Mouse (Mus musculus): Measurements from ENCODE around the gene Tprn.
"Not testable (repeated sequence)": the region's sequence is repeated elsewhere in the genome, so short reads cannot be mapped to it uniquely, and the experiment has no call there.

Gene Tprn

GRCm38 (mm10) chr2:25237522-25237921, 24.9 kb upstream of the Tprn start:
- DNase-seq (ENCODE audit: low spot score in 2 of 2), result no peak

- no peak for DNase-seq (ENCODE audit: low spot score in 2 of 2)
Measured at GRCm38 (mm10) chr2:25238106-25238505, 24.3 kb upstream of the Tprn start.

DNA sequence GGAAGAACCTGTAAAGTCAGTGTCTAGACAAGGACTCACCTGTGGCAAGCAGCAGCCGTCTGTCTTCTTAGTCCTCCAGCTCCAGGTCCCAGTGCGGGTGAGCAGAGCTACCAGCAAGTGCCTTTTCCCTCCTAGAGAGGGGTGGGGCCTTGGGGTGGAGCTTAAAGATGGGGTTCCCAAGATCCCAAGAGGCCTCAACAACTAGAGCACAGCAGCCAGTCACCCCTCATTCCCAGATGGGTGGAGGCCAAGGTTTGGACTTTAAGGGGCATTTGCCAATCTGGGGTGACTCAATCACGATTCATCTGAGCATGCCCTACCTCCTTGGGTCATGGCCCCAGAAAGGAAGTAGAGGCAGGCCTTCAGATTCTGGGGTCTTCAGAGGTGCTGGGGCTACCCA, 22.7 kb upstream of the Tprn start:
- DNase-seq (ENCODE audit: low spot score in 2 of 2), result no peak

GRCm38 (mm10) chr2:25240310-25240709, 22.1 kb upstream of the Tprn start:
- DNase-seq (ENCODE audit: low spot score in 2 of 2), result no peak

DNA sequence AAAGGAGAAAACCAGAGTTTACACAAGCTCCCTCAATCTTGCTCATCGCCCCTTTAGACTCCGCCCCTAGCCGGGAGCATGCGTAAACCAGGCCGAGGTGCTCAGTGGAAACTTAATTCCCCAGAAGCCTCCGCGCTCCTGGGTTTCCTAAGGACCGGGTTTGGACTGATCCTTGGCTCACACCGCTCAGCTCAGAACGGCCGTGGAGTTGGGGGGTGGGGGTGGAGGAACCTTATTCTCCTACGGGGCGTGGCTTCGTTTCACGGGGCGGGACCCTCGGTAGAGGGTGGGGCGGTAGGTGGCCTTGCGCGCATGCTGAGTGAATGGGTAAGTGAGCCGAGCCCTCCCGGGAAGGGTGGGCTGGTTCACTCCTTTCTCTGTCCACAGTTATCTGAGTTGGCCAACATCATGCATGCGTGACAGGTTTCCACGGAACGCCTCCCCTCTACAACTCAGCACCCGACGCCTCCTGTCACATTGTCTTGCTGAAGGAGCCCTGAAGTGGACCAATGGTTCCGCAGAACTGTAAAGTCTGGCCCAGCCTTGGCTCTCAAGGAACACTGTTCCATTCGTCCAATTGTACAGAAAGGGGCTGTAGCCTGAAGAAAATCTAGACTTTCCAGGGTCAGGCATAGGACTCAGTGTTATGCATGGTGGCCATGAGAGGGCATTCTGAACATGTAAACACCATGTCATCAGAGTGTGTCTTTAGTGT, 21.5 kb upstream of the Tprn start:
- DNase-seq (ENCODE audit: low spot score in 2 of 2), result peak; percentile 61 to 73

- DNase-seq (ENCODE audit: low spot score in 2 of 2), result no peak
Measured at GRCm38 (mm10) chr2:25241438-25241775, 21.0 kb upstream of the Tprn start.

DNA sequence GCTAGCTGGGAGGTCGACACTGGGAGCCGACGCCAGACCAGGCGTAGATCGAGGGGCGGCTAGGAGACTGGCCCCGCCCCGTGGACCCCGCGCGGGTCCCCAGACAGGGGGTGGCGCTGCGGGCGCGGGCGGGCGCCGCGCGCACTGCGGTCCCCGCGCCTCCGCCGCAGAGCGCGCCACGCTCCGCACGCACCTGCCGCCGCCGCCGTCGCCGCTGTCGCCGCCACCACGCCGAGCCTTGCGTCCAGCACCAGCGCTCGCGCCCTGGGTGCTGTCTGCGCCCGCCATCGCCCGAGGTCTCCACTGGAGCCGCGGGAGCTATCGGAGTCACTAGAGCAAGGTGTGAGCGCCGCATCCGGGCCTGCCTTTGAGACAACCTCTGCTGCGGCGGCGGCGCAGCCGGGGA, 20.3 kb upstream of the Tprn start, which contains the start of the genes Rnf208 and Cysrt1:
Rnf208 (plus strand) TSS at position 155 of the 406 bp plus-strand sequence.
Cysrt1 (minus strand) TSS at position 352 of the 406 bp plus-strand sequence.
- no peak for DNase-seq (ENCODE audit: low spot score in 2 of 2)

DNA sequence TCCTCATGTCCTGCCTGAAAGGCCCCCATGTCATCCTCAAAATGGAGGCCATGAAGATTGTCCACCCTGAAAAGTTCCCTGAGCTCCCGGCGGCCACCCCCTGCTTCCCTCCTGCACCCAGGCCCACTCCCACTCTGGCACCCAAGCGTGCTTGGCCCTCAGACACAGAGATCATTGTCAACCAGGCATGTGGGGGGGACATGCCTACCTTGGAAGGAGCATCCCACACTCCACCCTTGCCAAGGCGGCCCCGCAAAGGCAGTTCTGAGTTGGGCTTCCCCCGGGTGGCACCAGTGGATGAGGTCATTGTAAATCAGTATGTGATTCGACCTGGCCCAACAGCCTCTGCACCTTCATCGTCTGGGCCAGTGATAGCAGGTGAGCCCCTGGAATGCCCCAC, 19.1 kb upstream of the Tprn start:
- DNase-seq (ENCODE audit: low spot score in 2 of 2), result no peak

DNA sequence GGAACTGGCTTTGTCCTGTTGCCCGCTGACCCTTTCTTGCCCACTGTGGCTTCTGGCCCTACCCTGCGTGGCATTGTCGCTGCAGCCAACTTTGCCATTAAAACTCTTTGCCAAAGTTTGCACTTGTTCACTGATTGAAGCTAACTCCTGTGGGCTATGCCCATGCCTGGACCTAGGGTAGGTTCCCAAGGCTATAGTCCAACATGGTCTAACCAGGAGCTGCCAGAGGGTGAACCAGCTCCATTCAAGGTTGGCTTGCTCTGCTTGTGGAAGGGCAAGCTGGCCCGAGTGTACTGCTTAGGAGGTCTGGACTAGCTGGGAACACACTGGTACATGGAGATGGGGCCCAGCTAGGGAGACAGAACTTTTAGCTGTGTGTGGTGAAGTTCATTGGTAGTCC, 18.3 kb upstream of the Tprn start:
- no peak for DNase-seq (ENCODE audit: low spot score in 2 of 2)

DNA sequence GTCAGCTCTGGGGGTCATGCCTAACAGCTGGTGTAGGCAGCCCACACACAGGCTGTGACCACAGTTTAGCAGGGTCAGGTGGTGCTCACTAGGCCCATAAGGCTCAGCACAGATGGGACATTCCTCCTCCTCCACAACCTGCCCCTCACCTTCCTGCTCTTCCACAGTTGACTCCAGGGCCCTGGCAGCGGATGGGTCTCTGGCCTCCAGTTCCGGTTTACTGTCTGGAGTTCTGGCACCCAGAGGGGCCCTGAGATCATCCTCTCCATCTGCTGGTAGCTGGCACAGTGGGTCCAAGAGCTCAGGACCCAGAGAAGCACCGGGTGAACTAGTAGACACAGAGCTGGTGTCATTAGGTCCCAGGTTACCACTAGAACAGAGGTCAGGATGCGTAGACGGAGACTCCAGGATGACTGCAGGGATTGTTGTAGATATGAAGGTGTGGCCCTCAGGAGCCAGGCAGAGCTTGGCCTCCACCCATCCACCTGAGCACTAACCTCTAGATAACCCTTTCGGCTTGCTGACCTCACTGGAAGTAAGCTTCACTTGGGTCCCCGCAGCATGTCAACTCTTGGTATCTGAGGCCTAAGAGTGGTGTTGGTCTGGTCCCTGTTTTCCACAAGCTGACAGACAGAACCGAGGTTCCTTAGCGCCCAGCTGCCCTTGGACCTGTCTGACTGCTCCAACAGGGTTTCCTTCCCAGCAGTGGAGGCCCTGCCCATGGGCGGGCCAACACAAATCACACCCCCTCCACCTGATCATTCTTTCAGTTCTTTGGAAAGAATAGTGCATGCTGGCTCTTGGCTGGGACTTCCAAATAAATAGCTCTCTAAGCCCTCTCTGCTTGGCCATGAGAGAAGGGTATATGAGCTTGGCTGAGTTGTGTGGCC, 16.0 kb upstream of the Tprn start, which contains the start of gene AL732309.1:
AL732309.1 (minus strand) TSS at position 681 of the 890 bp plus-strand sequence.
- DNase-seq (ENCODE audit: low spot score in 2 of 2), result no peak

DNA sequence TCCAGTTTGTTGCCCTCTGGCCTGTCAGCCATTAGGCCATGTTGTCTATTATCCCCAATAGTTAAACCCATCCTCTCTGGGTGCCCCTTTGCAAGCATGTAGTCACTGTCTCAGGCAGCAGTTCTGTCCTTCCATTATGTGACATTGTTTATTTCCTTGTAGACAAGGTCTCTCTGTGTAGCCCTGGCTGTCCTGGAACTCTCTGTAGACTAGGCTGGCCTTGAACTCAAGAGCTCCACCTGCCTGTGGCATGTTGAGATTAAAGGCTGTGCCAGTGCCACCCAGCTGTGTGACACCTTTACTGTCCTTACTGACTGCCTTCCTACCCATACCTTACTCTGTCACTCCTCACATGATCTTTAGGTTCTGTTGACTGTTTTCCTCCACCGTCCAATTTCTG, 10.1 kb upstream of the Tprn start:
- no peak for DNase-seq (ENCODE audit: low spot score in 2 of 2)

DNA sequence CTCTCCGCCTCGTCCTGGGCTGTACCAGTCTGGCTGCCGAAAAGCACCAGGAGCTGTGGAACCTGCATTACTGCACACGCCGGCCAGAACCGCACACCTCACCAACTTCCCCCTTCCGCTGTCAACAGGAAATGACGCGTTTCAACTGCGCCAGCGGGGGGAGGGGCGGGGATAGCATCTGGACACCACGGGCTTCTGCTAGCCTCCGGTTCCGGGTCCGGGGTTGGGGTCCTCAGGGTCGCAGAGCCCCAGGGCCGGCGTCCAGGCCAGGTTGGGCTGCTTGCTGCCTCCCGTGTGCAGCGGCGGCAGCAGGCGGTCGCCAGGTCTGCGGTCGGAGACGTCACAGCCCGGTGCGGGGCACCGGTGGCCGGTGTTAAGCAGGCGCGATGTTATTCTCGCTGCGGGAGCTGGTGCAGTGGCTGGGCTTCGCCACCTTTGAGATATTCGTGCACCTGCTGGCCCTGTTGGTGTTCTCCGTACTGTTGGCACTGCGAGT, 7.1 kb upstream of the Tprn start, which contains the start of gene Tmem203:
Tmem203 (plus strand) TSS at position 156 of the 496 bp plus-strand sequence.
- DNase-seq (ENCODE audit: low spot score in 2 of 2), result peak; percentile 75 to 77

DNA sequence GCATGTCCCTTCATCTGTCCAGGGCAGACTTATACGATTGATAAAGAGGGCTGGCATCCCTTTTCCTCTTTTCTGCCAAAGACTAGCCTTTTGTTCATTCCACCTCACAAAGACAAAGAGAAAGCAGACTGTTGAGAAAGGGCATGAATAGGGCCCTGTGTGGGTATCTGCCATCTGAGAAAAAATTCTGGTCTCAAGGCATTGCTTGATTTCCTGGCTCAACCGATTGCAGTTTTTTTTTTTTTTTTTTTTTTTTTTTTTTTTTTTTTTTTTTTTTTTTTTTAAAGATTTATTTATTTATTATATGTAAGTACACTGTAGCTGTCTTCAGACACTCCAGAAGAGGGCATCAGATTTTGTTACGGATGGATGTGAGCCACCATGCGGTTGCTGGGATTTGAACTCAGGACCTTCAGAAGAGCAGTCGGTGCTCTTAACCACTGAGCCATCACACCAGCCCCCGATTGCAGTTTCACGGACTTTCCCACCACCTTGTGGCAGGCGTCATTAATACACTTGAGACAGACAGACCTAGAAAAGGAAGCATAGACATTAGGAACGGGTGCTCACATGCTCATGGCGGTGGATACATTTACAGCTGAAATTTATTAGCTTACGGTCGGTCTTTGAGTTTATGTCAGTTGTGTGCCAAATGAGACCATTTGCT, 5.8 kb upstream of the Tprn start:
- not testable (repeated sequence) for DNase-seq (ENCODE audit: low spot score in 2 of 2)

GRCm38 (mm10) chr2:25257250-25257649, 5.2 kb upstream of the Tprn start:
- not testable (repeated sequence) for DNase-seq (ENCODE audit: low spot score in 2 of 2)

- no peak for DNase-seq (ENCODE audit: low spot score in 2 of 2)
Measured at GRCm38 (mm10) chr2:25258887-25259286, 3.5 kb upstream of the Tprn start.

DNA sequence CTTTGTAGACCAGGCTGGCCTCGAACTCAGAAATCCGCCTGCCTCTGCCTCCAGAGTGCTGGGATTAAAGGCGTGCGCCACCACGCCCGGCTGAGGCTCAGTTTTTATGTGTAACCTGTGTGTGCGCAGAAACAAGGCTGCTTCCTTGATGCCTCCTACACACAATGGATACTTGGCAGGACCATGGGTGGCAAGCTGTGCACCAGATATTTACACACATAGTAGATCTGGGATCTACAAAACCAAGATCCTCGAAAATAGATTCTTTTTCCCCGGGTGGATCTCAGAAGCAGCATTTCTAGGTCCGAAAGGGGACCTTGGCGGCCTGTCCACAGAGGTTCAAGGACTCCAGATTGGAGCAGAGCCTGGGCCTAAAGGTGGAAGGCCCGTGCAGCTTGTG, 548 bp upstream of the Tprn start:
- peak in 1 of 2 experiments; percentile 42 for DNase-seq (ENCODE audit: low spot score in 2 of 2)

DNA sequence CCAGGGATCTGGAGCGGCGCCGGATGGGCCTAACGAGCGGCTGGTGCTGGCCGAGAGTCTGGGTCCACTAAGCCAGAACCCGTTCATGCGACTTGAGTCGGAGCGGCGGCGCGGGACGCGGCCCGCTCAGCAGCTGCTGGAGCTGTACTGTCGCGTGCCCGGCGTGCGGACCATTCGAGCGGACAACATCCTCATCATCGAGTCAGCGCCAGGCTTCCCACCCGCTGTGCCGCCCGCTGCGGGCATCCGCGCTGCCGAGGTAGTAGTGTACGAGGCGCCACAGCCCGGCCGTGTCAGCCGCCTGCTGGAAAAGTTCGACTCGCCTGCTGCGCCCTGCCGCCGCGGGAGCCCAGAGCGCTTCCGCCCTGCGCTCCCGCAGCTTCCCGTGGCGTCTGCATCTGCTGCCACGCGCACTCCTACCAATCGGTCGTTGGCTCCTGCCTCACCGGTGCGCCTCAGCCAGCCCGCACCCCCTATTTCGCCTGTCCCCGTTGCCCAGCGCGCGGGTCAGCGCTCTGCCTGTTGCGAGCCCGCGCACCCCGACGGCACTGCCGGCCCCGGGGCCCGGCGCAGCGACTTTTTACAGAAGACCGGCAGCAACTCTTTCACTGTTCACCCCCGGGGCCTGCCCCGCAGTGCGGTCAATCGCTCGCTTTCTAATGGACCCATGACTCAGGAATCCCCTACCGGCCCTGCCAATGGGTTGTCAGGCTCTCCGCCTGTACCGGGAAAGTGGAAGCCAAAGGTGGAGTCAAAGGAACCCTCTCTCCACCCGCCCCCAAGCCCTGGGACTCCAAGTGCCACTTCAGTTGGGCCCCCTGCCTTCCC, 591 bp downstream of the Tprn start:
- DNase-seq (ENCODE audit: low spot score in 2 of 2), result no peak

GRCm38 (mm10) chr2:25263623-25264285, 1.3 kb downstream of the Tprn start:
- no peak for DNase-seq (ENCODE audit: low spot score in 2 of 2)

GRCm38 (mm10) chr2:25264286-25264660, 1.9 kb downstream of the Tprn start:
- no peak for DNase-seq (ENCODE audit: low spot score in 2 of 2)

DNA sequence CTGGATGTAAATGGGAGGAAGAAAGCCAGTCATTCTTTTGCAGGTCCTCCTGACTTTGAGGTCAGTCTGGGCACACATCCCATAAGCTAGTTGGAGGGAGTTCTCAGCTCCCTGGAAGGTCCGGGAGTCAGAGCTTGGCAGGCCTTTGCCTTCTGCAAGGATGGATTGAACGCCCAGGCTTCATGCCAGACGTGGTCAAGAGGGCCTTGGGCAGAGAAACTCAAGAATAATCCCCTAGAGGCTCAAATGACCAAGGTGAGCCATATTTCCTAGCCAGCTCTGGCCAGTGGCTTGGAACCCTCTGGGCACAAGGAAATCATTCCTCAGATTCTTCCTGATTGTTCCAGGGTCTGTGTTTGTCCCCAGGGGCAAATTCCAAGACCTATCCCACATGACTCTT, 2.4 kb downstream of the Tprn start:
- DNase-seq (ENCODE audit: low spot score in 2 of 2), result no peak

Measured in right cerebral cortex, postnatal 36 days (tissue).